Mouse (Mus musculus) spleen, postnatal 10 days (tissue): ENCODE data around the gene Gdf5.
A peak's percentile ranks its signal among the peaks of the same experiment; 100 is the strongest.

Experiments used
- DNase-seq, 2 experiments: peaks; one replicate each; pipeline ENCODE4 v3.0.0; 2021 to 2022; ENCODE audit warnings: low spot score in 2 of 2

Gene Gdf5

GRCm38 (mm10) chr2:155945124-155945523 is at the start of gene Gdf5:
Gene Gdf5 (minus strand): TSS chr2:155945367.
- DNase-seq = no peak

GRCm38 (mm10) chr2:155991863-155992321 is 46.7 kb upstream of the Gdf5 start:
- DNase-seq = peak; percentile 53 to 75

GRCm38 (mm10) chr2:155991151-155991550 is 46.0 kb upstream of the Gdf5 start:
- DNase-seq = peak in 1 of 2 experiments; percentile 26

GRCm38 (mm10) chr2:155989085-155989484 is 43.9 kb upstream of the Gdf5 start:
- DNase-seq = peak; percentile 42 to 72

- no peak for DNase-seq
These were observed 42.0 kb upstream of the Gdf5 start for GRCm38 (mm10) chr2:155987131-155987530.

GRCm38 (mm10) chr2:155985776-155986175 is 40.6 kb upstream of the Gdf5 start:
- DNase-seq = no peak

- peak in 1 of 2 experiments; percentile 69 for DNase-seq
These were observed 34.3 kb upstream of the Gdf5 start for GRCm38 (mm10) chr2:155979328-155979991.

- peak in 1 of 2 experiments; percentile 48 for DNase-seq
These were observed 29.0 kb upstream of the Gdf5 start for GRCm38 (mm10) chr2:155974087-155974731.

GRCm38 (mm10) chr2:155973348-155973747 is 28.2 kb upstream of the Gdf5 start:
- no peak for DNase-seq

- DNase-seq = no peak
These were observed 17.8 kb upstream of the Gdf5 start for GRCm38 (mm10) chr2:155962991-155963390.

GRCm38 (mm10) chr2:155961862-155962261 is 16.7 kb upstream of the Gdf5 start:
- peak in 1 of 2 experiments; percentile 53 for DNase-seq

- DNase-seq = no peak
These were observed 14.8 kb upstream of the Gdf5 start for GRCm38 (mm10) chr2:155959981-155960380.

- DNase-seq = peak; percentile 83 to 94
These were observed 11.2 kb upstream of the Gdf5 start, which contains the start of gene Cep250 for GRCm38 (mm10) chr2:155956134-155957059. Gene Cep250 (plus strand): TSS chr2:155956458.

GRCm38 (mm10) chr2:155952006-155952405 is 6.8 kb upstream of the Gdf5 start:
- DNase-seq = peak in 1 of 2 experiments; percentile 71

GRCm38 (mm10) chr2:155949362-155949761 is 4.2 kb upstream of the Gdf5 start:
- no peak for DNase-seq

- peak in 1 of 2 experiments; percentile 39 for DNase-seq
These were observed 2.3 kb upstream of the Gdf5 start for GRCm38 (mm10) chr2:155947390-155948002.

- no peak for DNase-seq
These were observed 1.3 kb upstream of the Gdf5 start for GRCm38 (mm10) chr2:155946499-155946898.

- peak; percentile 71 to 88 for DNase-seq
These were observed 902 bp upstream of the Gdf5 start for GRCm38 (mm10) chr2:155946069-155946468.

GRCm38 (mm10) chr2:155945580-155945979 is 413 bp upstream of the Gdf5 start:
- no peak for DNase-seq

- DNase-seq = no peak
These were observed 482 bp downstream of the Gdf5 start for GRCm38 (mm10) chr2:155944685-155945084.

GRCm38 (mm10) chr2:155943463-155943862 is 1.7 kb downstream of the Gdf5 start:
- DNase-seq = no peak
